Mouse (Mus musculus) lung, adult 2 months (tissue): Measurements from ENCODE around the gene Tyrp1.

Experiments used
- CTCF ChIP-seq: fragments of 200-500 bp; IDR thresholded peaks from 2 replicates; pipeline ENCODE4 v1.5.1; 2011; ENCODE audit warnings: mild to moderate bottlenecking, low read length, control low read depth; ENCODE audit not compliant: insufficient read depth
- POLR2A ChIP-seq: fragments of 200-500 bp; IDR thresholded peaks from 2 replicates; pipeline ENCODE4 v1.6.1; 2011; ENCODE audit warnings: low read depth, mild to moderate bottlenecking, control low read depth, low read length, borderline replicate concordance; ENCODE audit errors: extremely low read depth

DNA sequence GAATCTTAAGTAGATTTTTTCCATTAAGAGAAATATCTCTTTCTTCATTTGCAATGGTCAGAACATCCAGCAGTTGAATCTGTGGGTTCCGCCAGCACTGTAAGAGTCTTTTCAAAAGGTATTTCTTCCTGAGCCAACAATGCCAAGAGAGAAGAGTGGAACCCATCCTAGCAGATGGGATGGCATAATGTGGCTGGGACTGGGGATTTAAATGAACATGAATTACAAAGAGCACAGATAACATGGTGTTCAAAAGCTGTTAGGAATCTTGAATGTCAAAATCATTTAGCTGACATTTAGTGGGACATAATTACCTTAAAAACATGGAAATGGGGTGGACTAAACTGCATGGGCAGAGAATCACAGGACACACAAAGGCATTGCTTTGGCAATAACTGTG, 45.6 kb upstream of the Tyrp1 start:
- TF ChIP-seq POLR2A (no peak), CTCF (no peak)
